Mouse (Mus musculus) hindbrain, embryonic 12.5 days (tissue): ENCODE data around the gene Hspa12a. TPM values are rescaled to one million over a fixed set of nuclear protein-coding genes. Genes with fewer than 3 reads are reported as not detected.
"Not testable (repeated sequence)": the region's sequence is repeated elsewhere in the genome, so short reads cannot be mapped to it uniquely, and the experiment has no call there.

Source experiments
- ATAC-seq: fragments of 200-750 bp; cut with Nextera tagmentation; 2 replicates; pipeline ENCODE4 v1.8.0; 2017; ENCODE audit warnings: moderate TSS enrichment; ENCODE audit not compliant: low FRiP score
- H3K27ac ChIP-seq: fragments of 300-500 bp; sonication (generic); 2 replicates; pipeline ENCODE4 v1.5.1; 2016; ENCODE audit warnings: mild to moderate bottlenecking
- H3K27me3 ChIP-seq: fragments of 300-500 bp; sonication (generic); 2 replicates; pipeline ENCODE4 v1.6.1; 2016; ENCODE audit warnings: mild to moderate bottlenecking
- H3K36me3 ChIP-seq: fragments of 300-500 bp; sonication (generic); 2 replicates; pipeline ENCODE4 v1.6.1; 2016; ENCODE audit warnings: mild to moderate bottlenecking
- H3K4me1 ChIP-seq: fragments of 300-500 bp; sonication (generic); 2 replicates; pipeline ENCODE4 v1.6.1; 2016
- H3K4me2 ChIP-seq: fragments of 300-500 bp; sonication (generic); replicated peaks from 2 replicates; pipeline ENCODE4 v1.6.1; 2016; ENCODE audit warnings: mild to moderate bottlenecking
- H3K4me3 ChIP-seq: fragments of 300-500 bp; sonication (generic); 2 replicates; pipeline ENCODE4 v1.5.1; 2016; ENCODE audit warnings: mild to moderate bottlenecking
- H3K9ac ChIP-seq: fragments of 300-500 bp; sonication (generic); 2 replicates; pipeline ENCODE4 v1.6.1; 2016; ENCODE audit warnings: mild to moderate bottlenecking, moderate library complexity
- H3K9me3 ChIP-seq: fragments of 300-500 bp; sonication (generic); replicated peaks from 2 replicates; pipeline ENCODE4 v1.6.1; 2016; ENCODE audit warnings: mild to moderate bottlenecking
- WGBS: fragments of 180-500 bp; shearing (Covaris S2); methylation state at CpG from one replicate; pipeline ENCODE4 v1.1.7; 2016; 5-methylcytosine and 5-hydroxymethylcytosine counted together
- polyA plus RNA-seq: library from polyadenylated mRNA; unstranded; fragments of >200 nt; fragmentation: Nextera tagmentation; extraction: Ambion mirVana; gene quantifications from 2 replicates; pipeline ENCODE4 v1.2.1, GENCODE M21; 2016

Gene Hspa12a
- polyA plus RNA-seq, 1 experiment from 2014 or later = 42.9 TPM

DNA sequence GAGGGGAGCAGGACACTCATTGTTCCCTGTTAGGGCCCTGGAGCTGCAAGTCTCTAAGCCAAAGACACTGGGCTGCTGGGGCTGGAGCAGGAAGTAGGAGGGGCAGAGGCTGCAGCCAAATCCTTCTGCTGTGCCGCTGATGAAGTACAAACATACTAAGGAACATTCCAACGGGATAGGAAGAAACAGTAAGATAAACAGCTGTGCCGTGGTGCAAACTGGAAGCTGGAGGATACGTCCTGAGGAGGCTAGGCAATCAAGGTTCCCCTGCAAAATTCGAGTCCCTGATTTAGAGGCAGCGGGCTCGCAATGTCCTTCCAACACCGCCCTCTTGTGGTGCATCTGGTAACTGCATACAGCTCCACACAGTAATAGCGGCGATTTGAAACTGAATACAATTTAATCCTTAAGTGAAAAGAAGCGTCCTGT lies 39.5 kb downstream of the Hspa12a start:
- WGBS = 3% methylated on average over 11 of the region's 11 CpGs
- Histone ChIP-seq H3K9ac (0 out of 2 replicates have a peak overlapping the region, but pooled peaks have one; percentile 27), H3K27me3 (peaks cover 27% of the 10 kb centered on the region), H3K4me1 (no peaks in the 10 kb centered on the region), H3K27ac (no peak overlapping the region), H3K36me3 (no peaks in the 10 kb centered on the region), H3K4me2 (peak overlapping the region; percentile 50), H3K9me3 (no peaks in the 10 kb centered on the region), H3K4me3 (peak overlapping the region; percentile 20)
- peak; percentile 43; the same call in 1 of the 2 replicates for ATAC-seq

DNA sequence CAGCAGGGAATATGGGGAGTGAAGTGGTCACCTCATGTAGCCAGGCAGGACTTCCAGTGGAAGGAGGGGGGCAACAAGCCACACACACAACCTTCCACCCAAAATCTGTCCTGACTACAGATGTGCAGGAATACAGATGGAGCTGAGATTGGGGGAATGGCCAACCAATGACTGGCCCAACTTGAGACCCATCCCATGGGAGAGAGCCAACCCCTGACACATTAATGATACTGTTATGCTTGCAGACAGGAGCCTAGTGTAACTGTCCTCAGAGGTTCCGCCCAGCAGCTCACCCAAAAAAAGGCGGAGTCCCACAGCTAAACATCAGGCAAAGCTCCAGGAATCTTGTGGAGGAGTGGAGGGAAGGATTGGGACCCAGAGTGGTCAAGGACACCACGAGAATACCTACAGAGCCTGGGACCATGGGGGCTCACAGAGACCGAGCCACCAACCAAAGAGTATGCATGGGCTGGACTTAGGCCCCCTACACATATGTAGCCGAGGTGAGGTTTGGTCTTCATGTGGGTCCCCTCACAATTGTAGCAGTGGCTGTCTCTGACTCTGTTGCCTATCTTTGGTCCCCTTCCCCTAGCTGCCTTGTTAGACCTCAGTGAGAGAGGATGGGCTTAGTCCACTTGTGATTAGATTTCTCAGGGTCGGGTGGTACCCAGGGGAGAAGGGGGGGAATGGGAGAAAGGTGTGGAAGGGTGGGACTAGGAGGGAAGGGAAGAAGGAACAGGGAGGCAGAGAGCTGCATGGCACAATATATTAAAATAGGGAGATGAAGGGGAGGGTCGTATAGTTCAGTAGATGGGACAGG lies 40.2 kb downstream of the Hspa12a start:
- WGBS = 65% methylated on average over 7 of the region's 7 CpGs
- H3K27me3 ChIP-seq = peaks cover 27% of the 10 kb centered on the region
- H3K27ac ChIP-seq = no peak overlapping the region
- H3K9ac ChIP-seq = 0 out of 2 replicates have a peak overlapping the region, but pooled peaks have one; percentile 27
- 0 out of 2 replicates have a peak, but pooled peaks cover 2% of the 10 kb centered on the region for H3K9me3 ChIP-seq
- H3K4me2 ChIP-seq = peak overlapping the region; percentile 50; the same call in 1 of the 2 replicates
- H3K4me1 ChIP-seq = no peaks in the 10 kb centered on the region
- ATAC-seq = no peak
- H3K36me3 ChIP-seq = no peaks in the 10 kb centered on the region
- peak overlapping the region; percentile 20; the same call in 1 of the 2 replicates for H3K4me3 ChIP-seq

DNA sequence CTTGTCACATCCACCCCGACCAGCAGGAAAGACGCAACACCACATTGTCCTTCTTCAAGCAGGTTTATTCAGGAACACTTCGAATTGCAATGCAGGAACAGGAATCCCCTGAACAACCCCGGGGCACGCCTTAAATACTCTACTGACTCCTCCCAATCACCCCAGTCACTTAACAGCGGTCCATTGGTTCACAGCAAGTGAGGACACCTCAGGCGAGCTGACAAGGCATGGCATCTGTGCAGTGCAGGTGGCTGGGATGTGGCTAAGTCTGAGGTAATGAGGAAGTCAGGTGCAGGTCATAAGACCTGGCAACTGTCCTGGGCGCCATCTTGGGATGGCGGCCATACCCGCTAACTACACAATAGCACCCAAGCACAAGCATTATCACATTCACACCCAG lies 43.0 kb downstream of the Hspa12a start:
- H3K9me3 ChIP-seq, H3K27me3 ChIP-seq, H3K4me1 ChIP-seq, H3K36me3 ChIP-seq, H3K9ac ChIP-seq, ATAC-seq, H3K4me2 ChIP-seq, H3K27ac ChIP-seq, H3K4me3 ChIP-seq: not testable (repeated sequence)
- 90% methylated on average over 10 of the region's 10 CpGs for WGBS

DNA sequence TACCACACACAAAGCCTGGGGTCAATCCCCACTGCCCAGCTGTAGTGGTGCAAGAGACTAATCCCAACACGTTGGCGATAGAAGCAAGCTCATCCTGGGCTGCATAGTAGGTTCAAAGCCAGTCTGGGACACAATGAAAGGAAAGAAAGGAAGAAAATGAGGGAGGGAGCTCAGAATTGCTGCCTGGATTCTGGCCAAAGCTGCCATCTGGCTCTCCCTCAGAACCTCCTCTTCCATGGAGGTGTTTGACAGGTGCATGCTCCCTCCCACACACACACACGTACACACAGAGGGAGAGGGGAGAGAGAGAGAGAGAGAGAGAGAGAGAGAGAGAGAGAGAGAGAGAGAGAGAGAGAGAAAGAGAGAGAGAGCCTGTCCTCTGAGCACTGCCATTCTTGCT lies 47.2 kb downstream of the Hspa12a start:
- Histone ChIP-seq H3K9ac (no peak overlapping the region), H3K27me3 (no peaks in the 10 kb centered on the region), H3K27ac (no peak overlapping the region), H3K4me2 (no peak overlapping the region), H3K4me3 (no peak overlapping the region), H3K4me1 (no peaks in the 10 kb centered on the region), H3K9me3 (peaks cover 18% of the 10 kb centered on the region; the same call in 1 of the 2 replicates), H3K36me3 (no peaks in the 10 kb centered on the region)
- no peak for ATAC-seq
- WGBS = 78% methylated on average over 3 of the region's 3 CpGs

DNA sequence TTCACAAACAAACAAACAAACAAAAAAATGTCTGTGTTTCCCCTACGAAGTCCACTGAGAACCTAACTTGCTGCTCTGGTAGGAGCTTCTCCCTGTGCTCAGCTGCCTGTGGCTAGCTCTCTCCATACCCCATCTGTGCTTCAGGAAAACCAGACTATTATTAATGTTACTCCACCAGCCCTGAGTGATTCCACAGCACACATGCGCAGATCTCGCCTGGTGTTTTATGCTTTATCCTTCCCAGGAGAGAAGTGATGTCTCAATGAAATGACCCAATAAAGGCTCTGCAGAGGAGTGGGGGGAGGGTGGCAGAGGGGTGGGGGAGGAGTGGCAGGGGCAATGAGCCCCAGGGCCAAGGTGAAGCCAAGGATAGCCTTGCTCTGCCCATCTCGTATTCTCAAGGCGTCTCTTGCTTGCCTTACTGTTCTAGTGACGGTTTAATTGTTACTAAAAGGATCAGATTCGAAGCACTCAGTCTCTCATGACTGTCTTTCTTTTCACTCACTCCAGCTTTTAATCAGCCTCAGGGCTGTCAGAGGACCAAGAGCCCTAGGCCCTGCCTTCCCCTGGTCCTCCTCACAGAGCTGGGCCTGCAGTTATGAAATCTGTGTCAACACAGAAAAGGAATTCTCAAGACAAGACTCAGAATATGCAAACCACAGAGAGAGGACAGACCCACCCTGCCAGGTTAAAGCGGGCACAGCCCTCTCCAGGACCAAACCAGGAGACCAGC lies 54.0 kb downstream of the Hspa12a start:
- ATAC-seq = peak; percentile 84
- Histone ChIP-seq H3K4me1 (peaks cover 9% of the 10 kb centered on the region), H3K27ac (peak overlapping the region; percentile 52), H3K4me3 (no peak overlapping the region), H3K27me3 (no peaks in the 10 kb centered on the region), H3K4me2 (no peak overlapping the region), H3K9ac (no peak overlapping the region), H3K9me3 (peaks cover 9% of the 10 kb centered on the region; the same call in 1 of the 2 replicates), H3K36me3 (no peaks in the 10 kb centered on the region)
- WGBS = 56% methylated on average over 8 of the region's 8 CpGs

DNA sequence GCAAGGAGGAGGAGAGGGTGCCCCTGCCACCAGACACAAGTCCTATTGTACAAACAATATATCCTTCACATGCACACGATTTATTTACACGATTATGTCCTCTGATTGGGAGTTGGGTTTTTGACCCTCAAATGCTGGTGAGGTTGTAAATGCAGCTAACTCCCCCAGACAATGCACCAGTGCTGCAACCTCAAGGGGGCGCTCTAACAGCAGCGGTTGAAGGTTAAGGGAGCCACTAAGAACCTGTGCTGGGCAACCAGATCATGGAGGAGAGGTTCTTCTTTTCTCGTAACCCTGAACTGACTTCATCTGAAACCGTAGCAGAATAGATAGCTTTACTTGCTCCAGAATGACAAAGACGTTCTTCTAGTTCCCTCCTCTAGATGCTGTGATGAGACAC lies 57.0 kb downstream of the Hspa12a start:
- H3K4me3 ChIP-seq = no peak overlapping the region
- no peaks in the 10 kb centered on the region for H3K27me3 ChIP-seq
- WGBS = 69% methylated on average over 7 of the region's 7 CpGs
- H3K4me2 ChIP-seq = no peak overlapping the region
- no peak for ATAC-seq
- H3K4me1 ChIP-seq = peaks cover 9% of the 10 kb centered on the region
- H3K27ac ChIP-seq = no peak overlapping the region
- H3K36me3 ChIP-seq = no peaks in the 10 kb centered on the region
- no peak overlapping the region for H3K9ac ChIP-seq
- H3K9me3 ChIP-seq = no peaks in the 10 kb centered on the region

DNA sequence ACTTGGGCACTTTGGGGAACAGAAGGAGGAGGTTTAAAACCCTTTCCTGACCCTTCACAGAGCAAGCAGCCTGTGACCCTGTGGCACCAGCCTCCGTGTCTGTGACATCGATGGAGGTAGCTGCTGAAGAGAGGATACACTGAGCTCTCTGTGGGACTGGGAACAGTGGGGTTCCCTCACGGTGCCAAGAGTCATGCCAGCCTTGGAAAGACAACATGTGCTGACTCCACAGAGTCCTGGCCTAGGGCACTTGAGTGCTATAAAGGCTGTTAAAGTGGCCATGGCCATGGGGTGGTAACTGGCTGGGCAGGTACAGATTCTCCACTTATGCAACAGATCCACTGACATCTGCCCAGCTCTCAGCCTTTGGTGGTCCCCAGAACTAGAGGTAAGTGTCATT lies 60.0 kb downstream of the Hspa12a start:
- Histone ChIP-seq H3K4me2 (no peak overlapping the region), H3K9me3 (no peaks in the 10 kb centered on the region), H3K9ac (no peak overlapping the region), H3K27me3 (no peaks in the 10 kb centered on the region), H3K4me3 (no peak overlapping the region), H3K27ac (no peak overlapping the region), H3K36me3 (no peaks in the 10 kb centered on the region), H3K4me1 (0 out of 2 replicates have a peak, but pooled peaks cover 2% of the 10 kb centered on the region)
- WGBS = 69% methylated on average over 3 of the region's 3 CpGs
- no peak for ATAC-seq

DNA sequence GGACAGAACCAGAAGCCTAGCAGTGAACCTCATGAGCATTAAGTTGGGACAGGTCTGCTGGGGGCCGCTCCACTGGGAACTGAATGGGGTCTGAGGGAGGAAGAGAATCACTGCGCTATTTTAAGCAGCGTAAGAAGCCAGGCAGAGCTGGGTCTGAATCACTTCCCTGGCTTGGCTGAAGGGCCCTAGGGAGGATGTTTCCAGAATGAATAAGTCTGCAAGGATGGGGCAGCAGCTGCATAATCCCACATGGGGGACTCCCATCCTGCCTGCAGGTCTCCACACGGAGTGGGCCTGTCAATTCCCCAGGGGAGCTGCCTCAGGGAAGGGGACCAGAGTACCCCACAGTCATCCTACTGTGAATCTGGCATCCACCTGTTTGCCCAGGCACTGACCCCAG lies 61.1 kb downstream of the Hspa12a start:
- no peaks in the 10 kb centered on the region for H3K36me3 ChIP-seq
- H3K4me1 ChIP-seq = 0 out of 2 replicates have a peak, but pooled peaks cover 3% of the 10 kb centered on the region
- WGBS = 70% methylated on average over 4 of the region's 4 CpGs
- H3K4me3 ChIP-seq = no peak overlapping the region
- H3K9ac ChIP-seq = no peak overlapping the region
- no peak overlapping the region for H3K27ac ChIP-seq
- no peak for ATAC-seq
- H3K9me3 ChIP-seq = no peaks in the 10 kb centered on the region
- no peaks in the 10 kb centered on the region for H3K27me3 ChIP-seq
- H3K4me2 ChIP-seq = no peak overlapping the region

DNA sequence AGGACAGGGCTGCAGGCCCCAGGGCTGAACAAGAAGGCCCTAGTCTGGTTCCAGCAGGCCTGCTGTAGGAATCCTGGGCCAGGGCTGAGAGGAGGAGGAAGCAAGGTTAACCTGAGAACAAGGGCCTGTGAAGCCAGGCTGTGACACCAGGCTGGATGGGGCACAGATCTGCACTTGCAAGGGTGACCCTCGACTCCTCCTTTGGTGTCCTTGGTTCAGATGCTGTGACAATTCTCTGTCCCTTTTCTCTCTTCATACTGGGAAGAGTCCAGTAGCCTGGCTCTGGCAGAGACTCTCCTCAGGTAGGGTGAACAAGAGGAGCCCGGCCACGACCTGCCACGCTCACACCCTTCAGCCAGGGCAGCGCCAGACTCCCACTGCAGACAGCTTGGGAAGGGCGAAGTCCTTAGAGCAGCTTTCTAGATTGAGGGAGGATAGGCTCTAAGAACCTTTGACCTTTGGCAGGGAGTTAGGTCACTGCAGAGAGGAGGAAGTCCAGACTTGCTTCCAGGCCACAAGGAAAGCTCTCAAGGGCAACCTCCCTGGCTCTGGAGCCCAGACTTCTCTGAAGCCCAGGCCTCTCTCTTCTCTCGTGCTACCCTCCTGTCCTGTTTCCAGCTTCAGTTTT lies 64.0 kb downstream of the Hspa12a start:
- 86% methylated on average over 7 of the region's 7 CpGs for WGBS
- Histone ChIP-seq H3K9ac (no peak overlapping the region), H3K9me3 (no peaks in the 10 kb centered on the region), H3K27ac (no peak overlapping the region), H3K4me3 (no peak overlapping the region), H3K4me1 (0 out of 2 replicates have a peak, but pooled peaks cover 3% of the 10 kb centered on the region), H3K36me3 (no peaks in the 10 kb centered on the region), H3K4me2 (no peak overlapping the region), H3K27me3 (no peaks in the 10 kb centered on the region)
- no peak for ATAC-seq

DNA sequence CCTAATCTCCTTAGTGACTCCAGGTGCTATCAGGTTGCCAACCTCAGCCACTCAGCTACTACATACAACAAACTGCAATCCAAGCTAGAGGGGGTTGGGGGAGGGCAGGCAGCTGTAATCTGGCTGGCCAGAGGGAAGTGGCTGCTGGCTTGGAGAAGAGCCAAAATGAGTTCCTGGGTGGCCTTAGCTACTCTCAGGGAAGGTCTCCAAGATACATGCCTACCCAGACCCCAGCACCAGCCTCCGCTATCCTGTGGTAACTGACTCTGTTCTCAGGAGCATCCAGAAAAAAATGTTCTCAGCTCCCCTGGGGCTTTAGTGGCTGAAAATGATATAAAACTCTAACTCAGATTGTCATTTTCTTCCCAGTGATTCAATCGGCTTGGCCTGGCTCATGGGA lies 64.9 kb downstream of the Hspa12a start:
- Histone ChIP-seq H3K4me3 (no peak overlapping the region), H3K36me3 (no peaks in the 10 kb centered on the region), H3K9me3 (no peaks in the 10 kb centered on the region), H3K4me1 (0 out of 2 replicates have a peak, but pooled peaks cover 3% of the 10 kb centered on the region), H3K4me2 (no peak overlapping the region), H3K27me3 (no peaks in the 10 kb centered on the region), H3K27ac (no peak overlapping the region), H3K9ac (no peak overlapping the region)
- ATAC-seq = no peak
- WGBS = 71% methylated on average over 2 of the region's 2 CpGs

DNA sequence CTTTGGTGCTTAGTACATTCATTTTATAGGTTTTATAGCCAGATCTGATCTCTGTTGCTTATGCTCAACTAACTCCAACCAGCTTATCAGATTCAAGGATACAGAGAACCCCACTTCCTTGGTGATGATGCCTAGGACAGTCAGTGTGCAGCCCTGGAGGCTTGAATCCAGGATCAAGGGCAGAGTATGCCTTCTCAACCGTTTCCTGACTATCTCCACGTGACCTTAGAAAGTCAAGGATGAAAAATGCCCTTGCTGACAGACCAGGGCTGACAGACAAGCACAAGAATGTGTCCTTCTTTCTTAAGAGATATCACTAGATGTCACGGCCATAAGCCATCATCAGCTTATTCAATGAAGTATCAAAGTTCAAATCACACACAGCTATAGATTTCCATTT lies 69.9 kb downstream of the Hspa12a start:
- Histone ChIP-seq H3K4me2 (no peak overlapping the region), H3K9me3 (no peaks in the 10 kb centered on the region), H3K27me3 (no peaks in the 10 kb centered on the region), H3K4me3 (no peak overlapping the region), H3K4me1 (0 out of 2 replicates have a peak, but pooled peaks cover 2% of the 10 kb centered on the region), H3K36me3 (no peaks in the 10 kb centered on the region), H3K9ac (no peak overlapping the region), H3K27ac (no peak overlapping the region)
- 73% methylated on average over 3 of the region's 3 CpGs for WGBS
- no peak for ATAC-seq
